Mouse (Mus musculus): ENCODE data around the gene Ank2. TPM values are rescaled to one million over a fixed set of nuclear protein-coding genes. Genes with fewer than 3 reads are reported as not detected.

Ank2 gene
- polyA plus RNA-seq, 1 experiment from 2014 or later, result 5.1 TPM

DNA sequence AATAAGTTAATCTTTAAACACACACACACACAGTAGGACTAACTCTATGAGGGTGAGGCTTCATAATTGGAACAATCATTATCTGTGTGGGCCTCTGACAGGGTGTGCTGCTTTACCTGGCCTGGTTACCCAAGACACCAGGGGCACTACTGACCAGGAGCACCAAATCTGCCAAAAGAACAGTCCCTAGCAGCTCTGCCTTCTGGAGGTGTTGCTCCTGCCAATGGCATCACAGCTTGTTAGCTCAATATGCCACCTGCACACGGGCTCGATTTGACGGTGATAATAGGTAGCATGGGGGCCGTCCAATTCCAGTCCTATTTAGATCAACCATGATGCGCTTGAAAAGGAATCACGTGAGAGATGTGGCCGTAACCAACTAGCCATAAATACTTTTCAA is 300.5 kb downstream of the Ank2 start:
- DNase-seq, result no peak
- no peaks in the 10 kb centered on the region for H3K27me3 ChIP-seq (ENCODE audit: insufficient read depth, low read length)
- H3K4me1 ChIP-seq (ENCODE audit: insufficient read depth), result no peaks in the 10 kb centered on the region
- no peaks in the 10 kb centered on the region for H3K9me3 ChIP-seq (ENCODE audit: low read length)
- WGBS (ENCODE audit: insufficient replicate concordance), result 83% methylated on average over 7 of the region's 7 CpGs
- no peak overlapping the region for H3K4me2 ChIP-seq (ENCODE audit: low read depth, low read length)
- ATAC-seq, result no peak
- TF ChIP-seq EP300 (IDR thresholded peaks at IDR 0.05; ENCODE audit: low read depth), result no peak
- TF ChIP-seq CTCF (IDR thresholded peaks at IDR 0.05; ENCODE audit: low read depth), result no peak
- H3K27ac ChIP-seq (ENCODE audit: low read depth), result no peak overlapping the region
- no peak overlapping the region for H3K9ac ChIP-seq (replicated peaks)
- H3K4me3 ChIP-seq (ENCODE audit: low read depth, low read length), result no peak overlapping the region
- H3K36me3 ChIP-seq (replicated peaks; ENCODE audit: insufficient read depth, low read length), result no peaks in the 10 kb centered on the region

DNA sequence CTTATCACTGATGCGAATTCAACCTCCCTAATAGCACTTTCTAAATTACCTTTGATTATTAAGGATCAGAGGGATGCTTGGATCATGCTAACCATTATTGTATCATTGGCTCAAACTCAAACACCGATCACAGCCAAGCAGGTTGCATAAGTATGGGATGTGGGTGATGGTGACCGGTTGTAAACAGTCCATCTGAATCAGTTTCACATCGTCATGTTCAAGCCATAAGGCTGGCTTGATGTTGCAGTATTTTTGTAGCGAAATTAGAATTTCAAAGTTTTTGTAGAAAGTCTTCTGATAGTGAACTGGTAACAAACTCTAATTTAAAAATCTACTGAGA is 310.4 kb downstream of the Ank2 start:
- H3K4me2 ChIP-seq (ENCODE audit: low read depth, low read length), result no peak overlapping the region
- H3K36me3 ChIP-seq (replicated peaks; ENCODE audit: insufficient read depth, low read length), result no peaks in the 10 kb centered on the region
- 86% methylated on average over 5 of the region's 5 CpGs for WGBS (ENCODE audit: insufficient replicate concordance)
- TF ChIP-seq EP300 (IDR thresholded peaks at IDR 0.05; ENCODE audit: low read depth) (no peak), CTCF (IDR thresholded peaks at IDR 0.05; ENCODE audit: low read depth) (no peak)
- no peaks in the 10 kb centered on the region for H3K9me3 ChIP-seq (ENCODE audit: low read length)
- ATAC-seq (no peak), DNase-seq (no peak)
- H3K27me3 ChIP-seq (ENCODE audit: insufficient read depth, low read length), result no peaks in the 10 kb centered on the region
- H3K9ac ChIP-seq (replicated peaks), result no peak overlapping the region
- H3K4me3 ChIP-seq (ENCODE audit: low read depth, low read length), result no peak overlapping the region
- H3K4me1 ChIP-seq (ENCODE audit: insufficient read depth), result no peaks in the 10 kb centered on the region
- H3K27ac ChIP-seq (ENCODE audit: low read depth), result no peak overlapping the region

GRCm38 (mm10) chr3:127188086-127188788 is 310.9 kb downstream of the Ank2 start:
- Histone ChIP-seq H3K4me1 (ENCODE audit: insufficient read depth) (no peaks in the 10 kb centered on the region), H3K27me3 (ENCODE audit: insufficient read depth, low read length) (no peaks in the 10 kb centered on the region), H3K4me2 (ENCODE audit: low read depth, low read length) (no peak overlapping the region), H3K4me3 (ENCODE audit: low read depth, low read length) (no peak overlapping the region), H3K9ac (replicated peaks) (no peak overlapping the region), H3K36me3 (replicated peaks; ENCODE audit: insufficient read depth, low read length) (no peaks in the 10 kb centered on the region), H3K9me3 (ENCODE audit: low read length) (no peaks in the 10 kb centered on the region), H3K27ac (ENCODE audit: low read depth) (no peak overlapping the region)
- DNase-seq (no peak), ATAC-seq (no peak)
- 80% methylated on average over 5 of the region's 5 CpGs for WGBS (ENCODE audit: insufficient replicate concordance)
- TF ChIP-seq CTCF (IDR thresholded peaks at IDR 0.05; ENCODE audit: low read depth) (no peak), EP300 (IDR thresholded peaks at IDR 0.05; ENCODE audit: low read depth) (no peak)

- no peak overlapping the region for H3K27ac ChIP-seq (ENCODE audit: low read depth)
- no peak overlapping the region for H3K4me2 ChIP-seq (ENCODE audit: low read depth, low read length)
- no peak for DNase-seq
- no peaks in the 10 kb centered on the region for H3K27me3 ChIP-seq (ENCODE audit: insufficient read depth, low read length)
- H3K9me3 ChIP-seq (ENCODE audit: low read length), result no peaks in the 10 kb centered on the region
- WGBS (ENCODE audit: insufficient replicate concordance), result 77% methylated on average over 2 of the region's 2 CpGs
- H3K36me3 ChIP-seq (replicated peaks; ENCODE audit: insufficient read depth, low read length), result no peaks in the 10 kb centered on the region
- TF ChIP-seq EP300 (IDR thresholded peaks at IDR 0.05; ENCODE audit: low read depth) (no peak), CTCF (IDR thresholded peaks at IDR 0.05; ENCODE audit: low read depth) (no peak)
- no peak for ATAC-seq
- no peak overlapping the region for H3K4me3 ChIP-seq (ENCODE audit: low read depth, low read length)
- no peaks in the 10 kb centered on the region for H3K4me1 ChIP-seq (ENCODE audit: insufficient read depth)
- H3K9ac ChIP-seq (replicated peaks), result no peak overlapping the region
These were observed 312.1 kb downstream of the Ank2 start for GRCm38 (mm10) chr3:127187081-127187480.

DNA sequence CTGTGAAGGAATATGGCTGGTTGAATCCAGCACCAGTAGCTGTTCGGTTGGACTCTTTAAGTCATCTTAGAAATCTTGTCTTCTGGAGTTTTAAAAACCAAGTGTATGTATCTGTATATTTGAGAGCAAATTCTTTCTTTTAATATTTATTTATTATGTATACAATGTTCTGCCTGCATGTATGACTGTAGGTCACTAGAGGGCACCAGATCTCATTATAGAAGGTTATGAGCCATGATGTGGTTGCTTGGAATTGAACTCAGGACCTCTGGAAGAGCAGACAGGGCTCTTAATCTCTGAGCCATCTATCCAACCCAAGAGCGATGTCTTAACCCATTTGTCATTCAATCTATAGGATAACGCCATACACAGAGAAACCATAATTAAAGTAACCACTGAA is 312.9 kb downstream of the Ank2 start:
- H3K9ac ChIP-seq (replicated peaks), result no peak overlapping the region
- DNase-seq (no peak), ATAC-seq (no peak)
- 79% methylated on average over 3 of the region's 3 CpGs for WGBS (ENCODE audit: insufficient replicate concordance)
- H3K4me1 ChIP-seq (ENCODE audit: insufficient read depth), result no peaks in the 10 kb centered on the region
- no peak overlapping the region for H3K27ac ChIP-seq (ENCODE audit: low read depth)
- H3K4me2 ChIP-seq (ENCODE audit: low read depth, low read length), result no peak overlapping the region
- H3K27me3 ChIP-seq (ENCODE audit: insufficient read depth, low read length), result no peaks in the 10 kb centered on the region
- H3K36me3 ChIP-seq (replicated peaks; ENCODE audit: insufficient read depth, low read length), result no peaks in the 10 kb centered on the region
- no peak for TF ChIP-seq EP300 (IDR thresholded peaks at IDR 0.05; ENCODE audit: low read depth)
- peak; percentile 26 for TF ChIP-seq CTCF (IDR thresholded peaks at IDR 0.05; ENCODE audit: low read depth)
- H3K9me3 ChIP-seq (ENCODE audit: low read length), result no peaks in the 10 kb centered on the region
- no peak overlapping the region for H3K4me3 ChIP-seq (ENCODE audit: low read depth, low read length)

DNA sequence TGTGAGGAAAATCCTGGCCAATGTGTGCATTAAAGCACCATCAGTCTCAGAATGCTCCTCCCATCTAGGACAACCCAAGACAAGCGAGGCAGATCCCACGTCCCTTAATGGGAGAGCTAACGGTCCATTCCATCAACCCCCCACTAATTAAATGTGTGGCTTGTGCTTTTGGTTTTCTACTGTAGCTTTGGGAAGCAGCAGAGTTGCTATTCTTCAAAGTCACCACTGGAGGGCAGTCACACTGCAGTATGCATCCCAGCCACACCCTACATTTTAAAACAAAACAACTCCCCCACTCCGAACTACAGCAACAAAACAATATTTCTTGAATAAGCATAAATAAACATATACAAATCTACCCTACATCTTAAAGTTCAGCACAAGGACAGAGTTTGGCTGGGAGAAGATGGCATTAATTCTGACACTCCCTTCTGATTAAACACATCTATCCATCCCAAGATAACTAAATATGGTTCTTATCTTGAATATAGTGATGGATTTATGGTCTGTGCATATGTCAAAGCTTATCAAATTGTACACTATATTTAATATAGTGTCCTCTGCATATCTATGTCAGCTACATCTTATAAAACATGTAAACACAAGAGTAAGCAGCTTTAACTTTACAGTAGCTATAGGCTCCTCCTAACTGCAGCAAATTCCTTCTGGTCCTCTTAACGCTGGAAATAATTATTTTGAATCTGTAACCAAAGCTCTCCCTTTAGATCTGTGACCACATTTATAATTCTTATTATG is 315.0 kb downstream of the Ank2 start:
- H3K4me3 ChIP-seq (ENCODE audit: low read depth, low read length), result no peak overlapping the region
- H3K9ac ChIP-seq (replicated peaks), result no peak overlapping the region
- no peak overlapping the region for H3K4me2 ChIP-seq (ENCODE audit: low read depth, low read length)
- no peak for DNase-seq
- TF ChIP-seq CTCF (IDR thresholded peaks at IDR 0.05; ENCODE audit: low read depth) (peak; percentile 74), EP300 (IDR thresholded peaks at IDR 0.05; ENCODE audit: low read depth) (no peak)
- no peak overlapping the region for H3K27ac ChIP-seq (ENCODE audit: low read depth)
- no peaks in the 10 kb centered on the region for H3K36me3 ChIP-seq (replicated peaks; ENCODE audit: insufficient read depth, low read length)
- no peaks in the 10 kb centered on the region for H3K4me1 ChIP-seq (ENCODE audit: insufficient read depth)
- H3K27me3 ChIP-seq (ENCODE audit: insufficient read depth, low read length), result no peaks in the 10 kb centered on the region
- H3K9me3 ChIP-seq (ENCODE audit: low read length), result no peaks in the 10 kb centered on the region
- WGBS (ENCODE audit: insufficient replicate concordance), result 17% methylated on average over 5 of the region's 5 CpGs
- no peak for ATAC-seq

Measured in liver, postnatal 0 days (tissue).